Mouse (Mus musculus): ENCODE data around the gene Gse1. TPM values are rescaled to one million over a fixed set of nuclear protein-coding genes. Genes with fewer than 3 reads are reported as not detected.

Gene Gse1
- polyA plus RNA-seq, 1 experiment: 55.9 TPM

- Histone ChIP-seq H3K4me3 (ENCODE audit: low read depth, low read length) (no peak overlapping the region), H3K4me1 (ENCODE audit: control insufficient read depth, insufficient read depth, insufficient read length, low read length) (peaks cover 14% of the 10 kb centered on the region), H3K36me3 (ENCODE audit: control insufficient read depth, insufficient read depth, low read length) (no peaks in the 10 kb centered on the region), H3K27ac (ENCODE audit: insufficient read depth, low read depth, low read length) (no peak overlapping the region), H3K27me3 (ENCODE audit: control insufficient read depth, insufficient read depth, low read length) (no peaks in the 10 kb centered on the region)
- no peak for TF ChIP-seq POLR2A (IDR thresholded peaks at IDR 0.05; ENCODE audit: low read depth, low read length)
- no peak for TF ChIP-seq CTCF (IDR thresholded peaks at IDR 0.05; ENCODE audit: extremely low read depth, insufficient read length, insufficient replicate concordance, low read depth, low read length)
- WGBS: 55% methylated on average over 6 of the region's 6 CpGs
Measured at GRCm38 (mm10) chr8:120485116-120485515, 256.9 kb downstream of the Gse1 start.

- TF ChIP-seq POLR2A (IDR thresholded peaks at IDR 0.05; ENCODE audit: low read depth, low read length): no peak
- no peak for TF ChIP-seq CTCF (IDR thresholded peaks at IDR 0.05; ENCODE audit: extremely low read depth, insufficient read length, insufficient replicate concordance, low read depth, low read length)
Measured at GRCm38 (mm10) chr8:120485551-120486476, 257.6 kb downstream of the Gse1 start.

GRCm38 (mm10) chr8:120486477-120487376 lies 258.5 kb downstream of the Gse1 start:
- peak overlapping the region; percentile 88 for H3K27ac ChIP-seq (ENCODE audit: insufficient read depth, low read depth, low read length)
- H3K36me3 ChIP-seq (ENCODE audit: control insufficient read depth, insufficient read depth, low read length): no peaks in the 10 kb centered on the region
- H3K4me3 ChIP-seq (ENCODE audit: low read depth, low read length): peak overlapping the region; percentile 88
- H3K4me1 ChIP-seq (ENCODE audit: control insufficient read depth, insufficient read depth, insufficient read length, low read length): peaks cover 22% of the 10 kb centered on the region
- TF ChIP-seq POLR2A (IDR thresholded peaks at IDR 0.05; ENCODE audit: low read depth, low read length) (peak; percentile 55), CTCF (IDR thresholded peaks at IDR 0.05; ENCODE audit: extremely low read depth, insufficient read length, insufficient replicate concordance, low read depth, low read length) (no peak)
- H3K27me3 ChIP-seq (ENCODE audit: control insufficient read depth, insufficient read depth, low read length): no peaks in the 10 kb centered on the region
- 23% methylated on average over 50 of the region's 50 CpGs for WGBS

More at GRCm38 (mm10) chr8:120485551-120486476, 257.6 kb downstream of the Gse1 start:
- no peaks in the 10 kb centered on the region for H3K27me3 ChIP-seq (ENCODE audit: control insufficient read depth, insufficient read depth, low read length)
- no peaks in the 10 kb centered on the region for H3K36me3 ChIP-seq (ENCODE audit: control insufficient read depth, insufficient read depth, low read length)
- WGBS: 34% methylated on average over 21 of the region's 21 CpGs
- peak overlapping the region; percentile 88 for H3K4me3 ChIP-seq (ENCODE audit: low read depth, low read length)
- H3K4me1 ChIP-seq (ENCODE audit: control insufficient read depth, insufficient read depth, insufficient read length, low read length): peaks cover 14% of the 10 kb centered on the region
- no peak overlapping the region for H3K27ac ChIP-seq (ENCODE audit: insufficient read depth, low read depth, low read length)

GRCm38 (mm10) chr8:120487377-120487728 lies 259.1 kb downstream of the Gse1 start:
- peaks cover 25% of the 10 kb centered on the region for H3K4me1 ChIP-seq (ENCODE audit: control insufficient read depth, insufficient read depth, insufficient read length, low read length)
- 1% methylated on average over 34 of the region's 34 CpGs for WGBS

GRCm38 (mm10) chr8:120487729-120488510 lies 259.7 kb downstream of the Gse1 start:
- Histone ChIP-seq H3K27ac (ENCODE audit: insufficient read depth, low read depth, low read length) (peak overlapping the region; percentile 98), H3K4me3 (ENCODE audit: low read depth, low read length) (peak overlapping the region; percentile 88), H3K4me1 (ENCODE audit: control insufficient read depth, insufficient read depth, insufficient read length, low read length) (peaks cover 31% of the 10 kb centered on the region), H3K27me3 (ENCODE audit: control insufficient read depth, insufficient read depth, low read length) (no peaks in the 10 kb centered on the region), H3K36me3 (ENCODE audit: control insufficient read depth, insufficient read depth, low read length) (no peaks in the 10 kb centered on the region)
- no peak for TF ChIP-seq CTCF (IDR thresholded peaks at IDR 0.05; ENCODE audit: extremely low read depth, insufficient read length, insufficient replicate concordance, low read depth, low read length)
- WGBS: 1% methylated on average over 53 of the region's 55 CpGs

More at GRCm38 (mm10) chr8:120487377-120487728, 259.1 kb downstream of the Gse1 start:
- H3K27ac ChIP-seq (ENCODE audit: insufficient read depth, low read depth, low read length): peak overlapping the region; percentile 88
- no peaks in the 10 kb centered on the region for H3K36me3 ChIP-seq (ENCODE audit: control insufficient read depth, insufficient read depth, low read length)
- no peak for TF ChIP-seq CTCF (IDR thresholded peaks at IDR 0.05; ENCODE audit: extremely low read depth, insufficient read length, insufficient replicate concordance, low read depth, low read length)
- TF ChIP-seq POLR2A (IDR thresholded peaks at IDR 0.05; ENCODE audit: low read depth, low read length): 0 out of 2 replicates have a peak, but pooled peaks have one; percentile 12
- H3K4me3 ChIP-seq (ENCODE audit: low read depth, low read length): peak overlapping the region; percentile 88
- no peaks in the 10 kb centered on the region for H3K27me3 ChIP-seq (ENCODE audit: control insufficient read depth, insufficient read depth, low read length)

GRCm38 (mm10) chr8:120488636-120489131 lies 260.4 kb downstream of the Gse1 start:
- H3K4me1 ChIP-seq (ENCODE audit: control insufficient read depth, insufficient read depth, insufficient read length, low read length): peaks cover 38% of the 10 kb centered on the region
- TF ChIP-seq POLR2A (IDR thresholded peaks at IDR 0.05; ENCODE audit: low read depth, low read length) (peak; percentile 32; the same call in 1 of the 2 replicates), CTCF (IDR thresholded peaks at IDR 0.05; ENCODE audit: extremely low read depth, insufficient read length, insufficient replicate concordance, low read depth, low read length) (no peak)
- peak overlapping the region; percentile 88 for H3K4me3 ChIP-seq (ENCODE audit: low read depth, low read length)
- H3K27ac ChIP-seq (ENCODE audit: insufficient read depth, low read depth, low read length): peak overlapping the region; percentile 98
- under 1% methylated on average over 25 of the region's 25 CpGs for WGBS
- H3K27me3 ChIP-seq (ENCODE audit: control insufficient read depth, insufficient read depth, low read length): no peaks in the 10 kb centered on the region
- no peaks in the 10 kb centered on the region for H3K36me3 ChIP-seq (ENCODE audit: control insufficient read depth, insufficient read depth, low read length)
